Mouse (Mus musculus) CH12.LX (cell line): ENCODE results near the gene Slc4a8.

Experiments
- BHLHE40 ChIP-seq: IDR thresholded peaks from 2 replicates; pipeline ENCODE4 v1.6.1; 2011; ENCODE audit warnings: mild to moderate bottlenecking, low read depth, low read length, improper control_type of control experiment
- CHD2 ChIP-seq: IDR thresholded peaks from 2 replicates; pipeline ENCODE4 v1.6.1; 2011; ENCODE audit warnings: low read length, improper control_type of control experiment
- E2F4 ChIP-seq: IDR thresholded peaks from 2 replicates; pipeline ENCODE4 v1.6.1; 2011; ENCODE audit warnings: low read depth, low read length, improper control_type of control experiment; ENCODE audit not compliant: insufficient replicate concordance
- EP300 ChIP-seq: IDR thresholded peaks from 2 replicates; pipeline ENCODE4 v1.6.1; 2011; ENCODE audit warnings: low read length, improper control_type of control experiment
- GABPA ChIP-seq: IDR thresholded peaks from 2 replicates; pipeline ENCODE4 v1.6.1; 2012; ENCODE audit warnings: low read depth, low read length, improper control_type of control experiment, inconsistent platforms; ENCODE audit not compliant: insufficient replicate concordance
- HCFC1 ChIP-seq: IDR thresholded peaks from 2 replicates; pipeline ENCODE4 v1.6.1; 2012; ENCODE audit warnings: low read depth, mild to moderate bottlenecking, inconsistent platforms, low read length, improper control_type of control experiment
- MAFK ChIP-seq: IDR thresholded peaks from 2 replicates; pipeline ENCODE4 v1.6.1; 2011; ENCODE audit warnings: low read length, improper control_type of control experiment; ENCODE audit not compliant: insufficient replicate concordance
- MAZ ChIP-seq: IDR thresholded peaks from 2 replicates; pipeline ENCODE4 v1.6.1; 2012; ENCODE audit warnings: low read depth, mild to moderate bottlenecking, inconsistent platforms, low read length, improper control_type of control experiment, moderate library complexity
- POLR2A ChIP-seq: IDR thresholded peaks from 2 replicates; pipeline ENCODE4 v1.6.1; 2011; ENCODE audit warnings: low read depth, mild to moderate bottlenecking, improper control_type of control experiment, low read length
- POLR2AphosphoS2 ChIP-seq: IDR thresholded peaks from 2 replicates; pipeline ENCODE4 v1.6.1; 2011; ENCODE audit warnings: low read depth, low read length, improper control_type of control experiment
- RCOR1 ChIP-seq: conservative IDR thresholded peaks from 2 replicates; pipeline ENCODE4 v1.6.1; 2012; ENCODE audit warnings: low read depth, mild to moderate bottlenecking, inconsistent platforms, low read length, improper control_type of control experiment
- SIN3A ChIP-seq: IDR thresholded peaks from 2 replicates; pipeline ENCODE4 v1.6.1; 2012; ENCODE audit warnings: low read length, improper control_type of control experiment, inconsistent platforms
- ZNF384 ChIP-seq: IDR thresholded peaks from 2 replicates; pipeline ENCODE4 v1.6.1; 2012; ENCODE audit warnings: low read depth, low read length, improper control_type of control experiment, inconsistent platforms

GRCm38 (mm10) chr15:100757527-100757978, 4.0 kb upstream of the Slc4a8 start:
- TF ChIP-seq E2F4, result no peak
- no peak for TF ChIP-seq MAZ
- peak; percentile 27; the same call in 1 of the 2 replicates for TF ChIP-seq BHLHE40
- TF ChIP-seq MAFK, result 0 out of 2 replicates have a peak, but pooled peaks have one; percentile 17
- TF ChIP-seq SIN3A, result peak; percentile 78; the same call in 1 of the 2 replicates
- TF ChIP-seq CHD2, result 0 out of 2 replicates have a peak, but pooled peaks have one; percentile 37
- TF ChIP-seq RCOR1, result 0 out of 2 replicates have a peak, but pooled peaks have one; percentile 70
- TF ChIP-seq EP300, result 0 out of 2 replicates have a peak, but pooled peaks have one; percentile 30
- no peak for TF ChIP-seq HCFC1
- TF ChIP-seq POLR2A, result peak; percentile 26; the same call in 1 of the 2 replicates
- TF ChIP-seq POLR2AphosphoS2, result no peak
- peak; percentile 29; the same call in 1 of the 2 replicates for TF ChIP-seq ZNF384
- TF ChIP-seq GABPA, result no peak
